Mouse (Mus musculus): Measurements from ENCODE around the gene Osbp2. TPM values are rescaled to one million over a fixed set of nuclear protein-coding genes. Genes with fewer than 3 reads are reported as not detected.

The Osbp2 gene
- polyA plus RNA-seq, 1 experiment from 2014 or later, result 0.33 TPM

- Histone ChIP-seq H3K9me3 (no peaks in the 10 kb centered on the region), H3K9ac (no peak overlapping the region), H3K27me3 (replicated peaks) (no peaks in the 10 kb centered on the region), H3K4me2 (no peak overlapping the region), H3K4me3 (no peak overlapping the region), H3K36me3 (no peaks in the 10 kb centered on the region), H3K4me1 (peaks cover 24% of the 10 kb centered on the region), H3K27ac (replicated peaks) (no peak overlapping the region)
- 47% methylated on average over 2 of the region's 2 CpGs for WGBS
- no peak for ATAC-seq (ENCODE audit: extremely low read depth, insufficient number of reproducible peaks, low FRiP score, low TSS enrichment)
Measured at GRCm38 (mm10) chr11:3846351-3846750, 17.4 kb downstream of the Osbp2 start.

- Histone ChIP-seq H3K4me2 (no peak overlapping the region), H3K9ac (0 out of 2 replicates have a peak overlapping the region, but pooled peaks have one; percentile 1), H3K4me3 (no peak overlapping the region), H3K36me3 (no peaks in the 10 kb centered on the region), H3K9me3 (no peaks in the 10 kb centered on the region), H3K27me3 (replicated peaks) (no peaks in the 10 kb centered on the region), H3K27ac (replicated peaks) (peak overlapping the region; percentile 63), H3K4me1 (peaks cover 22% of the 10 kb centered on the region)
- no peak for ATAC-seq (ENCODE audit: extremely low read depth, insufficient number of reproducible peaks, low FRiP score, low TSS enrichment)
- WGBS, result 59% methylated on average over 17 of the region's 17 CpGs
Measured at GRCm38 (mm10) chr11:3843943-3844734, 19.6 kb downstream of the Osbp2 start.

- 0 out of 2 replicates have a peak, but pooled peaks cover 6% of the 10 kb centered on the region for H3K27me3 ChIP-seq (replicated peaks)
- H3K4me3 ChIP-seq, result no peak overlapping the region
- no peak overlapping the region for H3K27ac ChIP-seq (replicated peaks)
- WGBS, result 63% methylated on average over 4 of the region's 4 CpGs
- ATAC-seq (ENCODE audit: extremely low read depth, insufficient number of reproducible peaks, low FRiP score, low TSS enrichment), result no peak
- no peak overlapping the region for H3K4me2 ChIP-seq
- no peaks in the 10 kb centered on the region for H3K4me1 ChIP-seq
- H3K36me3 ChIP-seq, result no peaks in the 10 kb centered on the region
- no peaks in the 10 kb centered on the region for H3K9me3 ChIP-seq
- no peak overlapping the region for H3K9ac ChIP-seq
Measured at GRCm38 (mm10) chr11:3835271-3835670, 28.4 kb downstream of the Osbp2 start.

GRCm38 (mm10) chr11:3834421-3835098, 29.1 kb downstream of the Osbp2 start:
- ATAC-seq (ENCODE audit: extremely low read depth, insufficient number of reproducible peaks, low FRiP score, low TSS enrichment), result no peak
- no peaks in the 10 kb centered on the region for H3K9me3 ChIP-seq
- H3K36me3 ChIP-seq, result no peaks in the 10 kb centered on the region

GRCm38 (mm10) chr11:3833544-3834420, 29.9 kb downstream of the Osbp2 start:
- Histone ChIP-seq H3K27me3 (replicated peaks) (0 out of 2 replicates have a peak, but pooled peaks cover 6% of the 10 kb centered on the region), H3K36me3 (no peaks in the 10 kb centered on the region), H3K9me3 (no peaks in the 10 kb centered on the region), H3K4me3 (0 out of 2 replicates have a peak overlapping the region, but pooled peaks have one; percentile 17), H3K9ac (peak overlapping the region; percentile 16; the same call in 1 of the 2 replicates), H3K4me1 (no peaks in the 10 kb centered on the region), H3K27ac (replicated peaks) (no peak overlapping the region), H3K4me2 (peak overlapping the region; percentile 56)
- WGBS, result 27% methylated on average over 21 of the region's 21 CpGs
- ATAC-seq (ENCODE audit: extremely low read depth, insufficient number of reproducible peaks, low FRiP score, low TSS enrichment), result no peak

More at GRCm38 (mm10) chr11:3834421-3835098, 29.1 kb downstream of the Osbp2 start:
- 0 out of 2 replicates have a peak, but pooled peaks cover 6% of the 10 kb centered on the region for H3K27me3 ChIP-seq (replicated peaks)
- no peak overlapping the region for H3K9ac ChIP-seq
- 43% methylated on average over 13 of the region's 13 CpGs for WGBS
- 0 out of 2 replicates have a peak overlapping the region, but pooled peaks have one; percentile 17 for H3K4me3 ChIP-seq
- no peaks in the 10 kb centered on the region for H3K4me1 ChIP-seq
- no peak overlapping the region for H3K27ac ChIP-seq (replicated peaks)
- peak overlapping the region; percentile 56 for H3K4me2 ChIP-seq

- Histone ChIP-seq H3K27ac (replicated peaks) (no peak overlapping the region), H3K4me3 (no peak overlapping the region), H3K4me1 (no peaks in the 10 kb centered on the region), H3K27me3 (replicated peaks) (0 out of 2 replicates have a peak, but pooled peaks cover 6% of the 10 kb centered on the region), H3K9ac (no peak overlapping the region), H3K36me3 (no peaks in the 10 kb centered on the region), H3K9me3 (peaks cover 5% of the 10 kb centered on the region; the same call in 1 of the 2 replicates), H3K4me2 (no peak overlapping the region)
- no peak for ATAC-seq (ENCODE audit: extremely low read depth, insufficient number of reproducible peaks, low FRiP score, low TSS enrichment)
- 41% methylated on average over 6 of the region's 6 CpGs for WGBS
Measured at GRCm38 (mm10) chr11:3832193-3832901, 31.4 kb downstream of the Osbp2 start.

GRCm38 (mm10) chr11:3829736-3830135, 34.0 kb downstream of the Osbp2 start:
- peaks cover 5% of the 10 kb centered on the region; the same call in 1 of the 2 replicates for H3K9me3 ChIP-seq
- H3K4me3 ChIP-seq, result no peak overlapping the region
- whole genome bisulfite sequencing, result 78% methylated on average over 5 of the region's 5 CpGs
- no peaks in the 10 kb centered on the region for H3K36me3 ChIP-seq
- H3K27ac ChIP-seq (replicated peaks), result no peak overlapping the region
- no peak for ATAC-seq (ENCODE audit: extremely low read depth, insufficient number of reproducible peaks, low FRiP score, low TSS enrichment)
- 0 out of 2 replicates have a peak, but pooled peaks cover 6% of the 10 kb centered on the region for H3K27me3 ChIP-seq (replicated peaks)
- no peaks in the 10 kb centered on the region for H3K4me1 ChIP-seq
- H3K9ac ChIP-seq, result no peak overlapping the region
- H3K4me2 ChIP-seq, result no peak overlapping the region

- Histone ChIP-seq H3K4me2 (no peak overlapping the region), H3K27me3 (replicated peaks) (no peaks in the 10 kb centered on the region), H3K9me3 (peaks cover 5% of the 10 kb centered on the region; the same call in 1 of the 2 replicates), H3K9ac (no peak overlapping the region), H3K4me3 (no peak overlapping the region), H3K4me1 (no peaks in the 10 kb centered on the region), H3K27ac (replicated peaks) (no peak overlapping the region), H3K36me3 (no peaks in the 10 kb centered on the region)
- WGBS, result 55% methylated on average over 5 of the region's 5 CpGs
- ATAC-seq (ENCODE audit: extremely low read depth, insufficient number of reproducible peaks, low FRiP score, low TSS enrichment), result no peak
Measured at GRCm38 (mm10) chr11:3824138-3824537, 39.6 kb downstream of the Osbp2 start.

GRCm38 (mm10) chr11:3823378-3823777, 40.3 kb downstream of the Osbp2 start:
- Histone ChIP-seq H3K36me3 (no peaks in the 10 kb centered on the region), H3K4me2 (no peak overlapping the region), H3K9me3 (peaks cover 3% of the 10 kb centered on the region; the same call in 1 of the 2 replicates), H3K9ac (no peak overlapping the region), H3K4me3 (no peak overlapping the region), H3K27ac (replicated peaks) (no peak overlapping the region), H3K4me1 (no peaks in the 10 kb centered on the region), H3K27me3 (replicated peaks) (no peaks in the 10 kb centered on the region)
- ATAC-seq (ENCODE audit: extremely low read depth, insufficient number of reproducible peaks, low FRiP score, low TSS enrichment), result no peak
- 29% methylated on average over 2 of the region's 2 CpGs for WGBS

GRCm38 (mm10) chr11:3817986-3818758, 45.5 kb downstream of the Osbp2 start:
- Histone ChIP-seq H3K36me3 (no peaks in the 10 kb centered on the region), H3K27me3 (replicated peaks) (no peaks in the 10 kb centered on the region), H3K4me3 (no peak overlapping the region), H3K9me3 (no peaks in the 10 kb centered on the region), H3K27ac (replicated peaks) (no peak overlapping the region), H3K9ac (no peak overlapping the region), H3K4me2 (no peak overlapping the region), H3K4me1 (no peaks in the 10 kb centered on the region)
- WGBS, result 24% methylated on average over 4 of the region's 4 CpGs
- ATAC-seq (ENCODE audit: extremely low read depth, insufficient number of reproducible peaks, low FRiP score, low TSS enrichment), result no peak
